Mouse (Mus musculus): ENCODE results near the gene Pla2g4f. TPM values are rescaled to one million over a fixed set of nuclear protein-coding genes. Genes with fewer than 3 reads are reported as not detected.

Gene Pla2g4f
- polyA plus RNA-seq, 1 experiment: not detected

- Histone ChIP-seq H3K4me3 (ENCODE audit: insufficient read depth, low read depth, low read length) (no peak overlapping the region), H3K27ac (replicated peaks; ENCODE audit: low read depth, low read length) (no peak overlapping the region), H3K4me1 (ENCODE audit: control insufficient read depth, insufficient read depth, insufficient read length, low read length) (no peaks in the 10 kb centered on the region)
Measured at GRCm38 (mm10) chr2:120291471-120292078, 22.4 kb downstream of the Pla2g4f start.

DNA sequence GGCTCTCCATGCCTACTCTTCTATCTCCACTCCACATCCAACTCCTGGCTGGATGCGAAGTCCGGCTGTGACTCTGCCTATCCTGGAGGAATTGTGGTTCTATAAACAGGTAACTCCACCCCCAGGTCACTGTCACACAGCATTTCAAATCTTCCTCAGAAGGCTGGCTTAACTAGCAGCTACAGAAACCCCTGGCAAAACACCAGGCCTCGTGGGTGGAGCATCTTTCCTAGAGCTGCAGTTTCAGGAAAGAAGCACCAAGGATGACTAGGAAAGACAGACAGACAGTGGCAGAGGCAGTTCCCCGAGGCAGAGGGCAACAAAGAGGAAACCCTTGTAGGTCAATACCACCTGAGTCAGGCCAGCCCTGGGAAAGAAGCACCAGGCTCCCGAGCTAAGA lies 25.0 kb downstream of the Pla2g4f start, which contains the start of gene Pla2g4d:
Pla2g4d (minus strand) TSS at position 203 of the 400 bp plus-strand sequence.
- Histone ChIP-seq H3K27ac (replicated peaks; ENCODE audit: low read depth, low read length) (no peak within 1 kb of the TSS), H3K4me3 (ENCODE audit: insufficient read depth, low read depth, low read length) (no peak within 1 kb of the TSS), H3K4me1 (ENCODE audit: control insufficient read depth, insufficient read depth, insufficient read length, low read length) (no peaks in the 10 kb centered on the region)

GRCm38 (mm10) chr2:120288401-120288800 lies 25.6 kb downstream of the Pla2g4f start:
- Histone ChIP-seq H3K27ac (replicated peaks; ENCODE audit: low read depth, low read length) (no peak overlapping the region), H3K4me1 (ENCODE audit: control insufficient read depth, insufficient read depth, insufficient read length, low read length) (no peaks in the 10 kb centered on the region), H3K4me3 (ENCODE audit: insufficient read depth, low read depth, low read length) (no peak overlapping the region)

- no peak overlapping the region for H3K27ac ChIP-seq (replicated peaks; ENCODE audit: low read depth, low read length)
- H3K4me1 ChIP-seq (ENCODE audit: control insufficient read depth, insufficient read depth, insufficient read length, low read length): no peaks in the 10 kb centered on the region
- H3K4me3 ChIP-seq (ENCODE audit: insufficient read depth, low read depth, low read length): no peak overlapping the region
Measured at GRCm38 (mm10) chr2:120285639-120286038, 28.3 kb downstream of the Pla2g4f start.

- no peaks in the 10 kb centered on the region for H3K4me1 ChIP-seq (ENCODE audit: control insufficient read depth, insufficient read depth, insufficient read length, low read length)
- no peak overlapping the region for H3K4me3 ChIP-seq (ENCODE audit: insufficient read depth, low read depth, low read length)
- no peak overlapping the region for H3K27ac ChIP-seq (replicated peaks; ENCODE audit: low read depth, low read length)
Measured at GRCm38 (mm10) chr2:120284705-120285104, 29.3 kb downstream of the Pla2g4f start.

- Histone ChIP-seq H3K4me3 (ENCODE audit: insufficient read depth, low read depth, low read length) (no peak overlapping the region), H3K27ac (replicated peaks; ENCODE audit: low read depth, low read length) (no peak overlapping the region), H3K4me1 (ENCODE audit: control insufficient read depth, insufficient read depth, insufficient read length, low read length) (no peaks in the 10 kb centered on the region)
Measured at GRCm38 (mm10) chr2:120284094-120284493, 29.9 kb downstream of the Pla2g4f start.

GRCm38 (mm10) chr2:120283550-120283949 lies 30.4 kb downstream of the Pla2g4f start:
- Histone ChIP-seq H3K4me3 (ENCODE audit: insufficient read depth, low read depth, low read length) (no peak overlapping the region), H3K4me1 (ENCODE audit: control insufficient read depth, insufficient read depth, insufficient read length, low read length) (no peaks in the 10 kb centered on the region), H3K27ac (replicated peaks; ENCODE audit: low read depth, low read length) (no peak overlapping the region)

GRCm38 (mm10) chr2:120281221-120281620 lies 32.7 kb downstream of the Pla2g4f start:
- Histone ChIP-seq H3K4me3 (ENCODE audit: insufficient read depth, low read depth, low read length) (no peak overlapping the region), H3K27ac (replicated peaks; ENCODE audit: low read depth, low read length) (no peak overlapping the region), H3K4me1 (ENCODE audit: control insufficient read depth, insufficient read depth, insufficient read length, low read length) (no peaks in the 10 kb centered on the region)

- no peak overlapping the region for H3K4me3 ChIP-seq (ENCODE audit: insufficient read depth, low read depth, low read length)
- H3K27ac ChIP-seq (replicated peaks; ENCODE audit: low read depth, low read length): no peak overlapping the region
- no peaks in the 10 kb centered on the region for H3K4me1 ChIP-seq (ENCODE audit: control insufficient read depth, insufficient read depth, insufficient read length, low read length)
Measured at GRCm38 (mm10) chr2:120279961-120280360, 34.0 kb downstream of the Pla2g4f start.

GRCm38 (mm10) chr2:120276951-120277350 lies 37.0 kb downstream of the Pla2g4f start:
- H3K27ac ChIP-seq (replicated peaks; ENCODE audit: low read depth, low read length): no peak overlapping the region
- H3K4me1 ChIP-seq (ENCODE audit: control insufficient read depth, insufficient read depth, insufficient read length, low read length): no peaks in the 10 kb centered on the region

GRCm38 (mm10) chr2:120268635-120269034 lies 45.3 kb downstream of the Pla2g4f start:
- no peaks in the 10 kb centered on the region for H3K4me1 ChIP-seq (ENCODE audit: control insufficient read depth, insufficient read depth, insufficient read length, low read length)
- H3K4me3 ChIP-seq (ENCODE audit: insufficient read depth, low read depth, low read length): no peak overlapping the region
- H3K27ac ChIP-seq (replicated peaks; ENCODE audit: low read depth, low read length): no peak overlapping the region

More at GRCm38 (mm10) chr2:120276951-120277350, 37.0 kb downstream of the Pla2g4f start:
- H3K4me3 ChIP-seq (ENCODE audit: insufficient read depth, low read depth, low read length): no peak overlapping the region

- no peak overlapping the region for H3K27ac ChIP-seq (replicated peaks; ENCODE audit: low read depth, low read length)
- no peak overlapping the region for H3K4me3 ChIP-seq (ENCODE audit: insufficient read depth, low read depth, low read length)
- no peaks in the 10 kb centered on the region for H3K4me1 ChIP-seq (ENCODE audit: control insufficient read depth, insufficient read depth, insufficient read length, low read length)
Measured at GRCm38 (mm10) chr2:120265523-120265922, 48.4 kb downstream of the Pla2g4f start.

DNA sequence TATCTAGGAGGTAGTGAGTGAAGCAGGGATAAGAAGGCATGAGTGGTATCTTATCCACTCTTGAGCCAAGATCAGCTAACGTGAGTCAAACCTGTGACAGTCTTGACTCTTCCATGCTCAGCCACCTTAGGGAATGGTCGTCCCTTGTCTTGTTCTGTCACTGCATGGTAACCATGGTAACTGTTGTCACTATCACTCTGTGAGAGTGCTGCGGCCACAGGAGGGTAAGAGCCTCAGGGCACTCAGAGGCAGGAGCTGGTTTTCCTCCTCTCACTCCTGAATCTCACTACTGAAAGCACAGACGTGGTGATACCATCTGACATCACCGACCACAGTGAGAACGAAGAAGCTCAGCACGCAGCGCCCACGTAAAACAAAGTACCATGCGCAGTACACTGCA lies 49.1 kb downstream of the Pla2g4f start:
- Histone ChIP-seq H3K4me3 (ENCODE audit: insufficient read depth, low read depth, low read length) (no peak overlapping the region), H3K27ac (replicated peaks; ENCODE audit: low read depth, low read length) (no peak overlapping the region), H3K4me1 (ENCODE audit: control insufficient read depth, insufficient read depth, insufficient read length, low read length) (no peaks in the 10 kb centered on the region)

GRCm38 (mm10) chr2:120262876-120263275 lies 51.1 kb downstream of the Pla2g4f start:
- no peak overlapping the region for H3K4me3 ChIP-seq (ENCODE audit: insufficient read depth, low read depth, low read length)
- H3K27ac ChIP-seq (replicated peaks; ENCODE audit: low read depth, low read length): no peak overlapping the region
- no peaks in the 10 kb centered on the region for H3K4me1 ChIP-seq (ENCODE audit: control insufficient read depth, insufficient read depth, insufficient read length, low read length)

DNA sequence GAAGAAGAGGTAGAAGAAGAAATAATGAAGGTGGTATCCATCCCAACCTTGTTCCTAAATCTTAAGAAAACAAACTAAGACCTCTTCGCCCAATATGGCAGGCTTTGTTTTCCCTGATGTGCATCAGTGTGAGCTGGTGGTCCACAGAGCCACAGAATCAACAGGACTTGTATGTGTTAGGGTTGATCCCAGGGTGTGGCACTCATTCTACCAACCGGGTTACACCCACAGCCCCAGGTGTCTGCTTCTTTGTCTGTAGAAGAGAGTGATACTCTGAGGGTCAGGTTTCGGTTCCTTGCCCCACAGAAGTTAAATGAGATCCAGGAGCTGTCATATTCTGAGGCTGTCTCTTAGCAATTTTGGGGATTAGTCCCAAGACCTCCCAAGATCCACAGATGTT lies 52.6 kb downstream of the Pla2g4f start:
- no peak overlapping the region for H3K27ac ChIP-seq (replicated peaks; ENCODE audit: low read depth, low read length)

GRCm38 (mm10) chr2:120256259-120256658 lies 57.7 kb downstream of the Pla2g4f start:
- Histone ChIP-seq H3K4me3 (ENCODE audit: insufficient read depth, low read depth, low read length) (no peak overlapping the region), H3K27ac (replicated peaks; ENCODE audit: low read depth, low read length) (no peak overlapping the region), H3K4me1 (ENCODE audit: control insufficient read depth, insufficient read depth, insufficient read length, low read length) (no peaks in the 10 kb centered on the region)

More for the DNA sequence above, 52.6 kb downstream of the Pla2g4f start:
- Histone ChIP-seq H3K4me3 (ENCODE audit: insufficient read depth, low read depth, low read length) (no peak overlapping the region), H3K4me1 (ENCODE audit: control insufficient read depth, insufficient read depth, insufficient read length, low read length) (no peaks in the 10 kb centered on the region)

Measured in brown adipose tissue, adult 24 weeks (tissue).